12 mouse cellular contexts compared by ENCODE assay signal in genomic region chr6:114690661-114691060, GRCm38 (mm10). TPM values are rescaled to one million over a fixed set of nuclear protein-coding genes. Genes with fewer than 3 reads are reported as not detected.
DNase-seq lines count a peak whose midpoint lies in the region; ATAC-seq and TF ChIP-seq lines count a peak whose summit lies in the region.
"Had no signal": no experiment of that assay in that cellular context is flagged by ENCODE, and none has a peak within 500 bp of the region (broad histone marks: within the 10 kb centered on the region; RNA-seq: fewer than 3 reads in every experiment).

No protein-coding gene starts in this region.

- 9% methylated on average over 2 of the region's 2 CpGs for WGBS in kidney, adult 2 months
- WGBS in kidney, embryonic 16.5 days: 12% methylated on average over 2 of the region's 2 CpGs

- TF ChIP-seq POLR2A in kidney, adult 2 months (IDR thresholded peaks at IDR 0.05; ENCODE audit: low read depth, low read length): no peak

- H3K4me3 ChIP-seq in kidney, adult 2 months (ENCODE audit: insufficient read depth, low read depth, low read length): no peak overlapping the region
- no peak overlapping the region for H3K4me3 ChIP-seq in kidney, embryonic 16.5 days (ENCODE audit: low read length)
- H3K4me3 ChIP-seq: embryonic facial prominence, embryonic 13.5 days; megakaryocyte, embryonic 14.5 days had no signal

- ATAC-seq in kidney, embryonic 16.5 days (ENCODE audit: low FRiP score, low TSS enrichment): no peak

- TF ChIP-seq CTCF in kidney, adult 2 months (conservative IDR thresholded peaks at IDR 0.05; ENCODE audit: insufficient read depth, insufficient read length, low read depth, low read length): no peak

- peaks cover 6% of the 10 kb centered on the region; the same call in 1 of the 2 replicates for H3K4me1 ChIP-seq in kidney, adult 2 months (ENCODE audit: control insufficient read depth, insufficient read depth, low read length)
- H3K4me1 ChIP-seq in kidney, embryonic 16.5 days (ENCODE audit: insufficient read depth, low read length): no peaks in the 10 kb centered on the region

- no peaks in the 10 kb centered on the region for H3K9me3 ChIP-seq in kidney, embryonic 16.5 days (ENCODE audit: low read length)
- H3K9me3 ChIP-seq: embryonic facial prominence, embryonic 13.5 days; megakaryocyte, embryonic 14.5 days had no signal

- DNase-seq in cerebellum, postnatal 10 days: peak; percentile 52
- DNase-seq in cerebellum, adult 9-11 months: no peak
- peak; percentile 52 for DNase-seq in kidney, adult 2 months
- peak; percentile 76 for DNase-seq in Muller cell, postnatal 12 days (ENCODE audit: inconsistent ontology term)
- DNase-seq in lung, adult 18-20 months: peak; percentile 68 to 80
- no peak for DNase-seq in layer of hippocampus, adult 11-12 months (ENCODE audit: low spot score)
- DNase-seq in T-cell, adult 2 months (ENCODE audit: low spot score): no peak
- DNase-seq: cerebellum, adult 11 months; thymus, adult 2 months had no signal

- H3K4me2 ChIP-seq in kidney, embryonic 16.5 days (replicated peaks; ENCODE audit: low read depth, low read length): no peak overlapping the region
- H3K4me2 ChIP-seq: embryonic facial prominence, embryonic 13.5 days had no signal

- H3K36me3 ChIP-seq in kidney, adult 2 months (ENCODE audit: control insufficient read depth, insufficient read depth, low read length): peaks cover 1% of the 10 kb centered on the region; the same call in 1 of the 2 replicates
- H3K36me3 ChIP-seq in kidney, embryonic 16.5 days (ENCODE audit: insufficient read depth, low read length): no peaks in the 10 kb centered on the region

- H3K27me3 ChIP-seq in kidney, adult 2 months (replicated peaks; ENCODE audit: control insufficient read depth, insufficient read depth, low read length): no peaks in the 10 kb centered on the region
- H3K27me3 ChIP-seq in kidney, embryonic 16.5 days (ENCODE audit: insufficient read depth, low read length): no peaks in the 10 kb centered on the region
- H3K27me3 ChIP-seq: embryonic facial prominence, embryonic 13.5 days; megakaryocyte, embryonic 14.5 days had no signal

- no peak overlapping the region for H3K9ac ChIP-seq in kidney, embryonic 16.5 days (replicated peaks; ENCODE audit: low read length)
- H3K9ac ChIP-seq: embryonic facial prominence, embryonic 13.5 days had no signal

- no peak overlapping the region for H3K27ac ChIP-seq in kidney, adult 2 months (ENCODE audit: insufficient read depth, low read depth, low read length)
- no peak overlapping the region for H3K27ac ChIP-seq in kidney, embryonic 16.5 days (ENCODE audit: low read length)
- H3K27ac ChIP-seq: embryonic facial prominence, embryonic 13.5 days had no signal

RNA-seq across cellular contexts. Expression of gene Atg7, which starts 47.8 kb away (rescaled TPM):
- 20.1 and 20.6 TPM in 2 replicates for polyA plus RNA-seq in kidney, adult 2 months (2012; rRNA removed)
- polyA plus RNA-seq in kidney, embryonic 16.5 days (2015; fragmentation: Nextera tagmentation; extraction: Ambion mirVana): 26.4 and 27.4 TPM in 2 replicates

Comparison
In these comparisons a context has a peak if more than half of its experiments do, and no peak if none do; other contexts are left out.
1. DNase-seq: peak in cerebellum, postnatal 10 days (2 of 2), kidney, adult 2 months (single experiment), Muller cell, postnatal 12 days (single experiment) and lung, adult 18-20 months (2 of 2); none in cerebellum, adult 9-11 months (single experiment), layer of hippocampus, adult 11-12 months (single experiment) and T-cell, adult 2 months (single experiment).